Mouse (Mus musculus): ENCODE data around the gene Mtfmt. TPM values are rescaled to one million over a fixed set of nuclear protein-coding genes. Genes with fewer than 3 reads are reported as not detected.

The Mtfmt gene
- polyA plus RNA-seq, 1 experiment from 2014 or later: 20.9 TPM

DNA sequence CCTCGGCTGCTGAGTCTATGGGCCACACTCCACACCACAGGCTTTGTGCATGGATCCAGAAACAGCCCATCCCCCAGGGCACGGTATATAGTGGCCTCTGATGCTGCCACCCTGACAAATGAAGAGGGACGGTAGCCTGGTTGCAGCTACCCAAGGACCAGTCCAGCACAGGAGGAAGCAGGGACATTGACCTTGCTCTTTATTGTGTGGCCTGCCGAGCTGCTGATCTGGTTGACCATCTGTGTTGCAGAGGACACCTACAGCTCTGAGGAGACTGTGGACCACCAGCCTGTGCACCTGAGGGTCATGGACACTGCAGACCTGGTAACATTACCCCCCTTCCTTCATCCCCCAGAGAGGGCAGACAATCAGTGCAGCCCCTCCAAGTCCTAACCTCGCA lies 28.3 kb upstream of the Mtfmt start:
- no peak for ATAC-seq
- Histone ChIP-seq H3K4me2 (no peak overlapping the region), H3K36me3 (ENCODE audit: poor library complexity, severe bottlenecking) (no peaks in the 10 kb centered on the region), H3K27ac (no peak overlapping the region), H3K4me3 (no peak overlapping the region), H3K9ac (no peak overlapping the region), H3K27me3 (no peaks in the 10 kb centered on the region), H3K4me1 (peaks cover 9% of the 10 kb centered on the region), H3K9me3 (replicated peaks) (no peaks in the 10 kb centered on the region)
- WGBS: 87% methylated on average over 5 of the region's 5 CpGs

DNA sequence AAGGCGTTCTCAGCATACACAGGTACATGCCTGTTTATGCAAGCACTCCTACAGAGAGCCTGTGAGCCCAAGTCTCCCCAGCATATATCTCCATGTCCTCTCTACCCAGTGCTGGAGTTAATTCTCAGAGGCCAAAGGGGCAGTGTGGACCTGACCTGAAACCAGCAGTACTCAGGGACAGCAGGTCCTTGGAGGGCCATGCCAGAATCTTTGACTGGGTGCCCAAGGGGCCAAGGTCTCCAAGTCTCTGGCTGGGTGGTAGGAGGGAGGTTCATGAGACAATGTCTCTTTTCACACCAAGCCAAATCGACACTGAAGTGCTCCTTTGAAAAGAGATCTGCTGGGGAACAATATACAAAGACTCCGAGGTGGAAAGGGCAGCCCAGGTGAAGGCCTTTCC lies 27.7 kb upstream of the Mtfmt start:
- H3K4me2 ChIP-seq: no peak overlapping the region
- no peak overlapping the region for H3K4me3 ChIP-seq
- H3K36me3 ChIP-seq (ENCODE audit: poor library complexity, severe bottlenecking): no peaks in the 10 kb centered on the region
- ATAC-seq: no peak
- 76% methylated on average over 3 of the region's 3 CpGs for WGBS
- H3K27ac ChIP-seq: no peak overlapping the region
- H3K9ac ChIP-seq: no peak overlapping the region
- no peaks in the 10 kb centered on the region for H3K27me3 ChIP-seq
- peaks cover 9% of the 10 kb centered on the region for H3K4me1 ChIP-seq
- no peaks in the 10 kb centered on the region for H3K9me3 ChIP-seq (replicated peaks)

DNA sequence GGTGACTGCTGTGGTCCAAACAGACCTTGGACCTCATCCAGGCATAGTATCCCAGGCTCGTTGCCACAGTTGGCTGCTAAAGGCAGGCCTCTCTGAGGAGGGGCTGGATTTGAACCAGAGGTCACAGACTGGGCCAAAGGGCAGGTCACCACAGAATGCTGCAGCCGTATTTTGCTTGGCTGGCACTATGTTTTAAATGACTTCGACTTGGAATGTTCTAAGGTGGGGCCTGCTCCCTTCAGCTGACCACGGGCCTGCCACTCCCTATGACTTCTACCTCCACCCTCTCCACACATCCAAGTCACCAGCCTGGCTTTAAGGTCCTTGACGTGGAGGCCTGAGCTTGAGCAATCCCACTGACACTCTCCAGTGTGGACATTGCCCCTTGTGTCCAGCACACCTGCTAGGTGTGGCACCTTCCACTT lies 26.7 kb upstream of the Mtfmt start:
- no peaks in the 10 kb centered on the region for H3K27me3 ChIP-seq
- no peak overlapping the region for H3K9ac ChIP-seq
- no peaks in the 10 kb centered on the region for H3K36me3 ChIP-seq (ENCODE audit: poor library complexity, severe bottlenecking)
- no peak for ATAC-seq
- H3K9me3 ChIP-seq (replicated peaks): no peaks in the 10 kb centered on the region
- H3K4me2 ChIP-seq: no peak overlapping the region
- no peak overlapping the region for H3K27ac ChIP-seq
- peaks cover 8% of the 10 kb centered on the region for H3K4me1 ChIP-seq
- WGBS: 77% methylated on average over 5 of the region's 5 CpGs
- no peak overlapping the region for H3K4me3 ChIP-seq

DNA sequence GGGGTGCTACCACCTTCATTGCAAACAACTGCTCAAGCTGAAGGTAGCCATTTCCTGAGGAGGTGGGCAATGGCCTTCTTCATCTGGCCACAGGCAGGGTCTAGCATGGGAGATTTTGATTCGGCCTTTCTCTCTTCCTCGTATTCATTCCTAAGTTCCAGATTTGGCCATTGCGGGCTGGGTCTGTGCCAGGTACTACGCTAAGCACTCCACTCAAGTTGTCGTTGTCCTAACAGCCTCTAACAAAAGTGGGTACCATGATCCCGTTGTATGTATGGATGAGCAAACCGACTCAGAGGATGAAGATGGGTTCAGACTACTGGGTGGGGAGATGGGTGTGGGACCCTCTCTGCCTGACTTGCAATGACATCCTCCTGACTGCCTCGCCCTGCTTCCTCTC lies 25.2 kb upstream of the Mtfmt start:
- no peaks in the 10 kb centered on the region for H3K9me3 ChIP-seq (replicated peaks)
- no peak overlapping the region for H3K9ac ChIP-seq
- WGBS: 89% methylated on average over 8 of the region's 8 CpGs

DNA sequence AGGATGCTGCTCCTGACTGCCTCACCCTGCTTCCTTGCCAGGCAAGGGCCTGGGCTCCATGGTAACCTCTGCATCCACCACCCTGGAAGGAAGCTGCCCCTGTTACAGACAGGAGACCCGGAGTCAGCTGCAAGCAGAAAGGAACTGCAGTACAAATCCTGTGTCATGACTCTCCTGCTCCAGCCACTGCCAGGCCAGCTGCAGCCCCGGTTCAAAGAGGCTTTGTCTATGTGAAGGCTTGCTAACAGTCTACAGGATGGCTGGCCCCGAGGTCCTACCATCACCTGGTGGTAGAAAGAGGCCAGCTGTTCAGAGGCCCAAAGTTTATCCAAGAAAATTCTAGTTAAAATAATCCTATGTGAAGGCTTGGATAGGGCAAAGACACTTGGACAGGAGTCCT lies 24.3 kb upstream of the Mtfmt start:
- WGBS: 72% methylated on average over 3 of the region's 3 CpGs
- H3K4me2 ChIP-seq: no peak overlapping the region
- no peak overlapping the region for H3K9ac ChIP-seq
- no peak overlapping the region for H3K27ac ChIP-seq
- ATAC-seq: no peak
- H3K9me3 ChIP-seq (replicated peaks): no peaks in the 10 kb centered on the region
- no peaks in the 10 kb centered on the region for H3K36me3 ChIP-seq (ENCODE audit: poor library complexity, severe bottlenecking)
- no peak overlapping the region for H3K4me3 ChIP-seq
- H3K4me1 ChIP-seq: no peaks in the 10 kb centered on the region
- H3K27me3 ChIP-seq: no peaks in the 10 kb centered on the region

More for the DNA sequence above, 25.2 kb upstream of the Mtfmt start:
- H3K36me3 ChIP-seq (ENCODE audit: poor library complexity, severe bottlenecking): no peaks in the 10 kb centered on the region
- H3K4me3 ChIP-seq: no peak overlapping the region
- H3K27me3 ChIP-seq: no peaks in the 10 kb centered on the region
- H3K4me2 ChIP-seq: no peak overlapping the region
- no peak overlapping the region for H3K27ac ChIP-seq
- no peaks in the 10 kb centered on the region for H3K4me1 ChIP-seq
- ATAC-seq: no peak

DNA sequence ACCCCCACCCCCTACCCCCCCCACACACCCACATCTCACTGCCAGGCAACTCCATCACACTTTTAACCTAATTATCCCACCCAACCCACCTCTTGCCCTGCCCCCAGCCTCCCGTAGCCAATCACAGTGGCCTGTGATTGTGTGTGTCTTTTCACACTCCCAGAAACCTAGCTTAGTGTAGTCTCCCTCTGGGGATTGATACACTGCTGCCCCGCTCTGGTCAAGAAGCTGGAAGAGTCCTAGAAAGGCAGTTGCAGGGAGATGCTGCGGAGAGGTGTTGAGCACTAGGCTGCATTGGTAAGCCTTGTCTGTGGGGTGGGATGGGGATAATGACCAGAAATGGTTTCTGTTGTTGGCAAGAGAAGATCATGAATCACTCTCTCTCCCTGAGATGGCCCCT lies 17.8 kb upstream of the Mtfmt start:
- Histone ChIP-seq H3K4me3 (no peak overlapping the region), H3K27me3 (no peaks in the 10 kb centered on the region), H3K9me3 (replicated peaks) (no peaks in the 10 kb centered on the region), H3K36me3 (ENCODE audit: poor library complexity, severe bottlenecking) (no peaks in the 10 kb centered on the region), H3K27ac (no peak overlapping the region), H3K4me1 (no peaks in the 10 kb centered on the region), H3K4me2 (no peak overlapping the region), H3K9ac (no peak overlapping the region)
- 42% methylated on average over 3 of the region's 3 CpGs for WGBS
- no peak for ATAC-seq

DNA sequence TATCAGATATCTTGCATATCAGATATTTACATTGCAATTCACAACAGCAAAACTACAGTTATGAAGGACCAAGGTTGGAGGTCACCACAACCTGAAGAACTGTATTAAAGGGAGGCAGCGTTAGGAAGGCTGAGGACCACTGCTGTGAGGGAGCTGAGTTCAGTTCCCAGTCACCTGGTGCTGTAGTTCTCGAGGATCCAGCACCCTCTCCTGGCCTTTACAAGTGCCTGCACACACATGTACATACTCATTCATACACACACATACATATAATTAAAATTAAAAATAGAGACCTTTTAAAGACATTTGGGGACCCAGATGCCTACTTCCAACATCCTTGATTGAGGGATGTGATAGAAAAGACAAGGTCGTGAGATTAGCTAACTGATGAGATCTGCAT lies 15.9 kb upstream of the Mtfmt start:
- Histone ChIP-seq H3K27ac (no peak overlapping the region), H3K4me3 (no peak overlapping the region), H3K9me3 (replicated peaks) (no peaks in the 10 kb centered on the region), H3K27me3 (no peaks in the 10 kb centered on the region), H3K4me1 (no peaks in the 10 kb centered on the region), H3K36me3 (ENCODE audit: poor library complexity, severe bottlenecking) (no peaks in the 10 kb centered on the region), H3K4me2 (no peak overlapping the region), H3K9ac (no peak overlapping the region)
- WGBS: 72% methylated on average over 3 of the region's 3 CpGs
- no peak for ATAC-seq

DNA sequence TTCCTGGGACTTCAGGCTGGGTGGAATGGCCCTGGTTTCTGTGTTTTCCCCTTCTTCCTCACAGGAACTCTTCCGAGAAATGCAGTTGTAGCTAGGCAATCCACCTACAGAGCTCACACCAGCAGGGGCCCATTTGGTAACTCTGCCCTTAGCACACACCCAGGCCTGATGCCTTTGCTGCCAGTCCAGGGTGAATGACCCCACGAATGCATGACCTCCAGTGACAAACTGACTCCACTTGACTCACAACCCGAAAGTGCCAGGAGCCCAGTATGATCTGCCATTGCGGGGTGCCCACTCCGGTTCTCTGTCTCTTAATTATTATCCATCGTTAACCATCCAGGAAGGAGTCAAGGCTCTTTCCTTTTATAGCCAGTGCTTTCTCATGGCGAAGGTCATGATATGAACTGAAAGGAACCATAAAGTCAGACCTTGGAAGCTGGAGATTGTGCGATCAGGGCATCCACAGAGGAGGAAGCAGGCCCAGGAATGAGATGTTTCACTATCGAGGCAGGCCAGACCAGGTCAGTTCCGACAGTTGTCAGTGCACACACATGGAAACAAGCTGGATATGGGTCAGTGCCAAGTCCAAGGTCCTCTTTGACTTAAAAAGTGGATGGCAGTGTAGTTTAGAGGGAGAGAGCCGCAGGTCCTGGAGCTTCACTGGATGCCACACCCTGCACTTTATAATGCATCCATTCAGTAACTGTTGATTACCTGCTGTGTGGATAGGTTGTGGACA lies 12.7 kb upstream of the Mtfmt start, which contains the start of gene Slc51b:
Gene Slc51b, minus strand, starts transcription at position 196 of the 742 bp plus-strand sequence.
- Histone ChIP-seq H3K36me3 (ENCODE audit: poor library complexity, severe bottlenecking) (no peaks in the 10 kb centered on the region), H3K9me3 (replicated peaks) (no peaks in the 10 kb centered on the region), H3K9ac (no peak within 1 kb of the TSS), H3K4me1 (no peaks in the 10 kb centered on the region), H3K27me3 (no peaks in the 10 kb centered on the region), H3K4me3 (no peak within 1 kb of the TSS), H3K4me2 (no peak within 1 kb of the TSS), H3K27ac (no peak within 1 kb of the TSS)
- 79% methylated on average over 11 of the region's 11 CpGs for WGBS
- ATAC-seq: no peak

DNA sequence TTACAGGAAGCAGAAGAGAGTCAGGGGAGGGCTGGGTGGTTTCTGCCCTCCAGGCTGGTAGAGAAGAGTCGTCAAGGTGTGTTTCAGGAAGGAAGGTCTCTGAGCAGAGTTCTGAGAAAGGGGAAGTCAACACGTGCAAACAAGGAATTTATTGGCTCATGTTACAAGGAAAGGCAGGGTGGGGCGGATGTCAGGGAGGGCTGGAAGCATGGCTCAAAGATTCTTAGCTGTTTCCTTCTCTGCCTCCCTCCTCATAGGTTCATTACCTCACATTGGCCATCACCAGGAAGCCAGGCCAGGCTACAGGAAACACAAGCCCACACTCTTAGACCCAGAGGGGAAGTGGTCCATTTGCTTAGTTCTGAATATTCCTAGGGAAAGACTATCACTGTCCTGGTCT lies 11.2 kb upstream of the Mtfmt start:
- Histone ChIP-seq H3K27ac (no peak overlapping the region), H3K9ac (no peak overlapping the region), H3K36me3 (ENCODE audit: poor library complexity, severe bottlenecking) (no peaks in the 10 kb centered on the region), H3K9me3 (replicated peaks) (no peaks in the 10 kb centered on the region), H3K4me3 (no peak overlapping the region), H3K4me2 (no peak overlapping the region), H3K4me1 (no peaks in the 10 kb centered on the region), H3K27me3 (no peaks in the 10 kb centered on the region)
- WGBS: 57% methylated on average over 3 of the region's 3 CpGs
- ATAC-seq: no peak

DNA sequence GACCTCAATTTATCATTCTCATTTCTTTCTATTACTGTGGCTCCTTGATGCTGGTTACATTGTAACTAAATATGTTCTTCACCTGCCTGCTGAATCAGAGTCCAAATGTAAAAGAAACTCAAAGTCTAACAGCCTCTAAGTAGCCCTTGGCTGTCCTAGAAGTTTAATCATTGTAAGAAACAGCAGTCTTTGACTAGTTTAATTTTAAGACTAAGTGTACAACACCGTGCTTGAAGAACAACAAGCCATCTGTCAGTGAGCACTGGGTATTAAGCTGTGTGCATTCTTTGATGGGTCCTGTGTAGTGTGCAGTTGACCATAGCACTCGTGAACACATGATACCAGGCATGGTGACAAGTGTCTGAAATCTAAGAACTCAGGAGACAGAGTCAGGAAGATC lies 8.1 kb upstream of the Mtfmt start:
- no peak overlapping the region for H3K27ac ChIP-seq
- no peaks in the 10 kb centered on the region for H3K36me3 ChIP-seq (ENCODE audit: poor library complexity, severe bottlenecking)
- no peak for ATAC-seq
- H3K27me3 ChIP-seq: no peaks in the 10 kb centered on the region
- H3K4me3 ChIP-seq: no peak overlapping the region
- H3K9me3 ChIP-seq (replicated peaks): no peaks in the 10 kb centered on the region
- WGBS: 78% methylated on average over 2 of the region's 2 CpGs
- no peak overlapping the region for H3K9ac ChIP-seq
- no peak overlapping the region for H3K4me2 ChIP-seq
- no peaks in the 10 kb centered on the region for H3K4me1 ChIP-seq

DNA sequence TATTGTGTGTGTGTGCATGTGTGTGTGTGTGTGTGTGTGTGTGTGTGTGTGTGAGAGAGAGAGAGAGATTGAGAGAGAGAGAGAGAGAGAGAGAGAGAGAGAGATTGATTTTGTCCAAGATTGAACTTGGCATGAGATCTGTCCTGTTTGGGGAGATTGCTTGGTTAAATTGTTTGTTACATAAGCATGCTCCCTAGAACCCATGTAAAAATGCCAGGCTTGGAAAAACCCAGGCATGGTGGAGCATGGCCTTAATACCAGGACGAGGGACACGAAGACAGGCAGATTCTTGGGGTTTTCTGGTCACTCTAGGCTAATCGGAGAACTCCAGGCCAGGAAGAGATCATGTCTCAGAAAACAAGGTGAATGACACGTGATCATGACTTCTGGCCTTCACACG lies 7.6 kb upstream of the Mtfmt start:
- 89% methylated on average over 5 of the region's 5 CpGs for WGBS
- ATAC-seq: no peak
- Histone ChIP-seq H3K36me3 (ENCODE audit: poor library complexity, severe bottlenecking) (no peaks in the 10 kb centered on the region), H3K4me3 (no peak overlapping the region), H3K4me1 (no peaks in the 10 kb centered on the region), H3K27me3 (no peaks in the 10 kb centered on the region), H3K27ac (no peak overlapping the region), H3K9ac (no peak overlapping the region), H3K4me2 (no peak overlapping the region), H3K9me3 (replicated peaks) (no peaks in the 10 kb centered on the region)

DNA sequence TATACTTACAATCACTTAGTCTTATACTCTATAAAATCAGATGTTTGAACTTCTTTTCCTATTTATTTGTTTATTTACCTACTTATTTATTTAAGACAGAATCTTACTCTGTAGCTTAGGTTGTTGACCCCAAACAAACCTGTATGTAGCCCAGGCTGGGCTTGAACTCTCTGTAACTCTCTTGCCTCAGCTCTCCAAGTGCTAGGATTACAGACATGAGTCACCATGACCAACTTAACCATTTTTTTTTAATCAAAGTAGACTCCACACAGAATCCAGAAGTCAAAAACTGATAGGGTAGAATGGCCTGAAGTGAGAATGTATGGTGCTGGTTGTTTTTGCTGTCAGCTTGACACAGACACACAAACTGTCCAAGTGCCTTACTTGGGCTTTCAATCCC lies 5.2 kb upstream of the Mtfmt start:
- no peak for ATAC-seq
- Histone ChIP-seq H3K36me3 (ENCODE audit: poor library complexity, severe bottlenecking) (no peaks in the 10 kb centered on the region), H3K9me3 (replicated peaks) (no peaks in the 10 kb centered on the region), H3K27ac (no peak overlapping the region), H3K4me2 (no peak overlapping the region), H3K4me3 (no peak overlapping the region), H3K4me1 (no peaks in the 10 kb centered on the region), H3K9ac (no peak overlapping the region), H3K27me3 (no peaks in the 10 kb centered on the region)

DNA sequence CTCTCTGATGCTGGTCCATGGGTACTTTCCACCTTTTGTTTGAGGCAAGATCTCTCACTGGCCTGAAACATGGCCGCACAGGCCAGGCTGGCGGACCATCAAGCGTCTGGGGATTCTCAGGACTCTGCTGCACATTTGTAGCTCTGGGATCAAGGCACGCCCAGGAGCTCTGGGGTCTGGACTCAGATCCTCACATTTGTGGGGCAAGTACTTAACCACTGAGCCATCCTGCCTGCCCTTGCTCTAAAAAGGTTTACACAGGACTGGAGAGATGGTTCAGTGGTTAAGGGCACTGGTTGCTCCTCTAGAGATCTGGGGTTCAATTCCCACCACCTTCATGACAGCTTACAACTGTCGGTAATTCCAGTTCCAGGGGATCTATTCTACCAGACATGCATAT lies 4.7 kb upstream of the Mtfmt start:
- Histone ChIP-seq H3K36me3 (ENCODE audit: poor library complexity, severe bottlenecking) (no peaks in the 10 kb centered on the region), H3K4me2 (no peak overlapping the region), H3K4me3 (no peak overlapping the region), H3K27me3 (no peaks in the 10 kb centered on the region), H3K9ac (no peak overlapping the region), H3K27ac (no peak overlapping the region; the same call in 1 of the 2 replicates), H3K9me3 (replicated peaks) (no peaks in the 10 kb centered on the region), H3K4me1 (no peaks in the 10 kb centered on the region; the same call in 1 of the 2 replicates)
- WGBS: 87% methylated on average over 5 of the region's 5 CpGs
- no peak for ATAC-seq

All from forebrain, embryonic 13.5 days (tissue).